Mouse (Mus musculus) CH12.LX (cell line): ENCODE measurements around the gene Edar. TPM values are rescaled to one million over a fixed set of nuclear protein-coding genes. Genes with fewer than 3 reads are reported as not detected.

Experiments used
- DNase-seq: peaks from one replicate; pipeline ENCODE4 v3.0.0-alpha.2; 2013; ENCODE audit errors: extremely low read depth
- H3K27ac ChIP-seq: 2 replicates; pipeline ENCODE4 v1.5.1; 2012; ENCODE audit warnings: low read depth, mild to moderate bottlenecking, control low read depth, moderate library complexity; ENCODE audit not compliant: insufficient read depth
- H3K27me3 ChIP-seq: replicated peaks from 2 replicates; pipeline ENCODE3; 2012; ENCODE audit warnings: inconsistent platforms
- H3K36me3 ChIP-seq, 2 experiments: replicated peaks in 1 of 2; 2 replicates each; pipeline versions ENCODE3 to v1.6.1; 2012; ENCODE audit warnings: inconsistent platforms in 1 of 2, low read length in 1 of 2, mild to moderate bottlenecking in 1 of 2, mixed read lengths in 1 of 2, moderate library complexity in 1 of 2; ENCODE audit not compliant: control insufficient read depth in 1 of 2, insufficient read depth in 1 of 2
- H3K4me1 ChIP-seq, 2 experiments: 2 replicates each; pipeline ENCODE4 v1.6.1; 2012; ENCODE audit warnings: inconsistent platforms in 1 of 2, moderate library complexity in 1 of 2; ENCODE audit not compliant: insufficient read depth in 2 of 2, control insufficient read depth in 1 of 2
- H3K4me2 ChIP-seq: 2 replicates; pipeline ENCODE4 v1.6.1; 2012; ENCODE audit warnings: low read depth, mild to moderate bottlenecking, control low read depth; ENCODE audit not compliant: poor library complexity, insufficient read depth, severe bottlenecking
- H3K4me3 ChIP-seq, 3 experiments: fragments of 150-350 bp in 1 of 3; sonication (generic) in 1 of 3; replicated peaks in 1 of 3; 2 replicates each; pipeline versions ENCODE3 to v1.5.1; 2011 to 2012; ENCODE audit warnings: low read depth in 2 of 3, low read length in 2 of 3, mild to moderate bottlenecking in 2 of 3, moderate library complexity in 2 of 3, control low read depth in 1 of 3, improper control_type of control experiment in 1 of 3, inconsistent platforms in 1 of 3, mixed read lengths in 1 of 3; ENCODE audit not compliant: poor library complexity in 1 of 3
- H3K79me2 ChIP-seq: replicated peaks from 2 replicates; pipeline ENCODE4 v1.6.1; 2012; ENCODE audit warnings: mild to moderate bottlenecking, moderate library complexity; ENCODE audit not compliant: control insufficient read depth, poor library complexity, insufficient read depth, severe bottlenecking; ENCODE audit errors: extremely low read depth
- H3K9ac ChIP-seq: 2 replicates; pipeline ENCODE4 v1.6.1; 2012; ENCODE audit warnings: low read depth, mild to moderate bottlenecking, control low read depth, moderate library complexity; ENCODE audit not compliant: insufficient read depth
- H3K9me3 ChIP-seq: replicated peaks from 2 replicates; pipeline ENCODE3; 2012; ENCODE audit warnings: low read length, inconsistent platforms, mixed read lengths
- BHLHE40 ChIP-seq: IDR thresholded peaks from 2 replicates; pipeline ENCODE4 v1.6.1; 2011; ENCODE audit warnings: mild to moderate bottlenecking, low read depth, low read length, improper control_type of control experiment
- CHD1 ChIP-seq: IDR thresholded peaks from 2 replicates; pipeline ENCODE4 v1.6.1; 2012; ENCODE audit warnings: low read depth, low read length, improper control_type of control experiment, inconsistent platforms
- CHD2 ChIP-seq: IDR thresholded peaks from 2 replicates; pipeline ENCODE4 v1.6.1; 2011; ENCODE audit warnings: low read length, improper control_type of control experiment
- CTCF ChIP-seq, 2 experiments: IDR thresholded peaks in 1 of 2; conservative IDR thresholded peaks in 1 of 2; 2 replicates each; pipeline ENCODE4 v1.5.1; 2011 to 2012; ENCODE audit warnings: low read depth in 2 of 2, low read length in 2 of 2, improper control_type of control experiment in 1 of 2, inconsistent platforms in 1 of 2, mild to moderate bottlenecking in 1 of 2, moderate library complexity in 1 of 2
- ELF1 ChIP-seq: IDR thresholded peaks from 2 replicates; pipeline ENCODE4 v1.6.1; 2014; ENCODE audit warnings: low read depth, mild to moderate bottlenecking, inconsistent platforms, low read length, improper control_type of control experiment
- EP300 ChIP-seq: IDR thresholded peaks from 2 replicates; pipeline ENCODE4 v1.6.1; 2011; ENCODE audit warnings: low read length, improper control_type of control experiment
- ETS1 ChIP-seq: conservative IDR thresholded peaks from 2 replicates; pipeline ENCODE4 v1.6.1; 2012; ENCODE audit warnings: low read depth, mild to moderate bottlenecking, inconsistent platforms, low read length, improper control_type of control experiment, moderate library complexity
- IRF4 ChIP-seq: IDR thresholded peaks from 2 replicates; pipeline ENCODE4 v1.6.1; 2014; ENCODE audit warnings: low read depth, mild to moderate bottlenecking, inconsistent platforms, low read length, improper control_type of control experiment
- KAT2A ChIP-seq: IDR thresholded peaks from 2 replicates; pipeline ENCODE4 v1.6.1; 2012; ENCODE audit warnings: low read length, improper control_type of control experiment, inconsistent platforms; ENCODE audit not compliant: insufficient replicate concordance
- MAX ChIP-seq: IDR thresholded peaks from 2 replicates; pipeline ENCODE4 v1.6.1; 2011; ENCODE audit warnings: low read length, improper control_type of control experiment
- MAZ ChIP-seq: IDR thresholded peaks from 2 replicates; pipeline ENCODE4 v1.6.1; 2012; ENCODE audit warnings: low read depth, mild to moderate bottlenecking, inconsistent platforms, low read length, improper control_type of control experiment, moderate library complexity
- MEF2A ChIP-seq: IDR thresholded peaks from 2 replicates; pipeline ENCODE4 v1.6.1; 2014; ENCODE audit warnings: low read depth, mild to moderate bottlenecking, inconsistent platforms, low read length, improper control_type of control experiment, borderline replicate concordance
- MXI1 ChIP-seq: IDR thresholded peaks from 2 replicates; pipeline ENCODE4 v1.6.1; 2011; ENCODE audit warnings: mild to moderate bottlenecking, low read depth, low read length, improper control_type of control experiment
- MYC ChIP-seq: IDR thresholded peaks from 2 replicates; pipeline ENCODE4 v1.6.1; 2011; ENCODE audit warnings: low read depth, mild to moderate bottlenecking, improper control_type of control experiment, low read length
- NRF1 ChIP-seq: IDR thresholded peaks from 2 replicates; pipeline ENCODE4 v1.6.1; 2014; ENCODE audit warnings: low read depth, mild to moderate bottlenecking, inconsistent platforms, low read length, improper control_type of control experiment, moderate library complexity
- POLR2A ChIP-seq: IDR thresholded peaks from 2 replicates; pipeline ENCODE4 v1.6.1; 2011; ENCODE audit warnings: low read depth, mild to moderate bottlenecking, improper control_type of control experiment, low read length
- SIN3A ChIP-seq: IDR thresholded peaks from 2 replicates; pipeline ENCODE4 v1.6.1; 2012; ENCODE audit warnings: low read length, improper control_type of control experiment, inconsistent platforms
- TBP ChIP-seq: conservative IDR thresholded peaks from 2 replicates; pipeline ENCODE4 v1.6.1; 2011; ENCODE audit warnings: low read depth, low read length, improper control_type of control experiment
- UBTF ChIP-seq: IDR thresholded peaks from 2 replicates; pipeline ENCODE4 v1.6.1; 2012; ENCODE audit warnings: low read depth, mild to moderate bottlenecking, inconsistent platforms, low read length, improper control_type of control experiment, moderate library complexity
- USF1 ChIP-seq: IDR thresholded peaks from 2 replicates; pipeline ENCODE4 v1.6.1; 2014; ENCODE audit warnings: low read depth, mild to moderate bottlenecking, inconsistent platforms, low read length, improper control_type of control experiment
- ZC3H11A ChIP-seq: IDR thresholded peaks from 2 replicates; pipeline ENCODE4 v1.6.1; 2012; ENCODE audit warnings: low read depth, mild to moderate bottlenecking, inconsistent platforms, low read length, improper control_type of control experiment
- ZKSCAN1 ChIP-seq: IDR thresholded peaks from 2 replicates; pipeline ENCODE4 v1.6.1; 2012; ENCODE audit warnings: low read depth, inconsistent platforms, low read length, improper control_type of control experiment, borderline replicate concordance
- ZNF384 ChIP-seq: IDR thresholded peaks from 2 replicates; pipeline ENCODE4 v1.6.1; 2012; ENCODE audit warnings: low read depth, low read length, improper control_type of control experiment, inconsistent platforms
- dilution Hi-C: fragments of 300-500 bp; cut with MboI; formaldehyde crosslinking; loops from 2 replicates; pipeline ENCODE4 v1.14.3; 2020; ENCODE audit warnings: low sequenced_read_pairs; ENCODE audit not compliant: extremely low pct_unique_long_range_greater_than_20kb, extremely low pct_ligation_motif_present
- in situ Hi-C: fragments of 300-500 bp; cut with MboI; formaldehyde crosslinking; loops from 3 replicates; pipeline ENCODE4 v1.14.3; 2019; ENCODE audit warnings: low sequenced_read_pairs, low pct_ligation_motif_present, low pct_unique_long_range_greater_than_20kb, mixed read lengths
- polyA plus RNA-seq: library from polyadenylated mRNA; unstranded; fragments of >175 nt; gene quantifications from 2 replicates; pipeline ENCODE4 v1.2.1, GENCODE M21; 2012; ENCODE audit warnings: low read depth; ENCODE audit not compliant: insufficient read length
- total RNA-seq, 2 experiments: library from RNA; depleted of rRNA; stranded (reverse); fragments of 300-350 nt in 1 of 2; fragments of >200 nt in 1 of 2; gene quantifications; 2 replicates each; pipeline ENCODE4 v1.2.3; 2012 to 2014

Edar gene
- total and polyA plus RNA-seq, 3 experiments = not detected

DNA sequence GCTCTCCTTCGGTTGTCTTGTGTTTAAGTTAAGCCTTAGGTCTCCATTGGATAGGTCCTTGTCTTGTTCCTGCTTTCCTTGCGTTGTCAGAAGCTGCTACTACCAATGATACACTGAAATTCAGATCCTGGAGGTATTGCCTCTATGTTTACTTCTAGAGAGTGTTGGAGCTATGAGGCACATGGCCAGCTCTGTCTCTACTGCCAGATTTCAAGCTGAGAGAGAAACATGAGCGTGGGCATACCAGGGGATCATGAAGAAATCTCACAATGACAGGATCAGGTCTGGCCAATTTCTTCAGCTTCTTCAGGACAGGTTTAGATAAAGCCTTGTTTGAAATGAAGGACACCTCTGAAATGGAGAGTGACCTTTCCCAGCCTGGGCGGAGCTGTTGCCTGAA is 23.5 kb upstream of the Edar start:
- no peak overlapping the region for H3K27ac ChIP-seq
- no peak for TF ChIP-seq EP300
- no peak for TF ChIP-seq MEF2A
- TF ChIP-seq IRF4 = no peak
- TF ChIP-seq CTCF (conservative IDR thresholded peaks at IDR 0.05 in 1 of 2, IDR thresholded peaks at IDR 0.05 in 1 of 2; ENCODE audit: low read depth in 2 of 2, low read length in 2 of 2) = no peak
- no peak for TF ChIP-seq UBTF
- no peak for TF ChIP-seq TBP
- TF ChIP-seq MXI1 = no peak
- no peak for TF ChIP-seq CHD1
- TF ChIP-seq ZC3H11A = no peak
- no peak for TF ChIP-seq USF1
- TF ChIP-seq POLR2A = no peak
- TF ChIP-seq ZNF384 = no peak
- no peaks in the 10 kb centered on the region for H3K79me2 ChIP-seq
- H3K4me2 ChIP-seq = no peak overlapping the region
- no peaks in the 10 kb centered on the region for H3K36me3 ChIP-seq
- H3K4me1 ChIP-seq = 0 out of 4 replicates have a peak, but pooled peaks cover 2 to 3% of the 10 kb centered on the region in 2 experiments
- H3K9ac ChIP-seq = no peak overlapping the region
- in situ Hi-C loops (no loop called here), dilution Hi-C loops (no loop called here)
- no peak for DNase-seq
- H3K27me3 ChIP-seq = peaks cover 2% of the 10 kb centered on the region
- no peak overlapping the region for H3K4me3 ChIP-seq
- H3K9me3 ChIP-seq = no peaks in the 10 kb centered on the region

DNA sequence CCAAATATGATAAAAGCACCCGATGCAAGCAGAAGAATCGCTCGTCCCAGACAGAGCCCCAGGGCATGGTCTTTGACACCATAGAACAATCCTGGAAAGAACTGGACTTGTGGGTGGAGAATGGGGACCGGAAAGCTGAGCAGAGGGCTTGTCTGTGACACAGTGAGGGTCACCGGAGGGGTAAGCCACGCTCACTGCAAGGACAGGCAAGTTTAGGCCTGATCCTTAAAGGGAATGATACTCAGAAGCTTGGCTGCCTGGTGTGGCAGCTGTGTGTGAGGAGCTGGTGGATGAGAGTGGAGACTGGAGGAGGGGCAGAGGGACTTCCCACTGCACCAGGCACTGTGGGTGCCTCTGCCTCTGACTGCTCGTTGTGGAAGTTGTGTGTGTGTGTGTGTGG is 15.6 kb upstream of the Edar start:
- no peak overlapping the region for H3K9ac ChIP-seq
- DNase-seq = no peak
- no peak overlapping the region for H3K4me3 ChIP-seq
- H3K27me3 ChIP-seq = no peaks in the 10 kb centered on the region
- no peak overlapping the region for H3K27ac ChIP-seq
- H3K4me2 ChIP-seq = no peak overlapping the region
- peaks cover 2% of the 10 kb centered on the region for H3K9me3 ChIP-seq
- no peaks in the 10 kb centered on the region for H3K4me1 ChIP-seq
- dilution Hi-C loops (no loop called here), in situ Hi-C loops (no loop called here)
- no peaks in the 10 kb centered on the region for H3K79me2 ChIP-seq
- TF ChIP-seq MYC (no peak), ETS1 (no peak), KAT2A (no peak), ELF1 (no peak), MAZ (no peak), EP300 (no peak), MXI1 (no peak), SIN3A (no peak), POLR2A (no peak), NRF1 (no peak), BHLHE40 (no peak), ZKSCAN1 (no peak), IRF4 (no peak), MAX (no peak), CHD2 (no peak)
- TF ChIP-seq, all 38 proteins: peak for 0
- no peaks in the 10 kb centered on the region for H3K36me3 ChIP-seq
